Mouse (Mus musculus) spleen, adult 2 months (tissue): Measurements from ENCODE around the gene Tut1. TPM values are rescaled to one million over a fixed set of nuclear protein-coding genes. Genes with fewer than 3 reads are reported as not detected.

Experiments
- DNase-seq, 2 experiments: peaks; one replicate each; pipeline versions ENCODE4 v3.0.0 to v3.0.0-alpha.2; 2012 to 2021; ENCODE audit warnings: low spot score in 2 of 2, low read depth in 1 of 2
- H3K27ac ChIP-seq: fragments of 200-500 bp; 2 replicates; pipeline ENCODE4 v1.5.1; 2012; ENCODE audit warnings: low read length, inconsistent platforms; ENCODE audit not compliant: insufficient read depth
- H3K27me3 ChIP-seq: fragments of 200-500 bp; 2 replicates; pipeline ENCODE4 v1.6.1; 2012; ENCODE audit warnings: mild to moderate bottlenecking, moderate library complexity, low read length, inconsistent platforms; ENCODE audit not compliant: control insufficient read depth, insufficient read depth
- H3K36me3 ChIP-seq: fragments of 200-500 bp; 2 replicates; pipeline ENCODE4 v1.6.1; 2012; ENCODE audit warnings: mild to moderate bottlenecking, low read length, inconsistent platforms; ENCODE audit not compliant: control insufficient read depth, insufficient read depth
- H3K4me1 ChIP-seq: fragments of 200-500 bp; 2 replicates; pipeline ENCODE4 v1.6.1; 2011; ENCODE audit warnings: inconsistent platforms; ENCODE audit not compliant: control insufficient read depth, insufficient read depth, insufficient read length
- H3K4me3 ChIP-seq: fragments of 200-500 bp; 2 replicates; pipeline ENCODE4 v1.5.1; 2011; ENCODE audit warnings: mild to moderate bottlenecking, inconsistent platforms; ENCODE audit not compliant: insufficient read depth, insufficient read length; ENCODE audit errors: extremely low read depth
- CTCF ChIP-seq: fragments of 200-500 bp; IDR thresholded peaks from 2 replicates; pipeline ENCODE4 v1.5.1; 2011; ENCODE audit warnings: mild to moderate bottlenecking, inconsistent platforms; ENCODE audit not compliant: insufficient read depth, insufficient read length, insufficient replicate concordance; ENCODE audit errors: extremely low read depth
- POLR2A ChIP-seq: fragments of 200-500 bp; IDR thresholded peaks from 2 replicates; pipeline ENCODE4 v1.6.1; 2011; ENCODE audit warnings: low read depth, low read length, inconsistent platforms
- WGBS: fragments of 180-500 bp; shearing (Covaris S2); methylation state at CpG from one replicate; pipeline ENCODE4 v1.1.7; 2018; 5-methylcytosine and 5-hydroxymethylcytosine counted together
- polyA plus RNA-seq: library from polyadenylated mRNA; depleted of rRNA; stranded (reverse); fragments of >200 nt; gene quantifications from 2 replicates; pipeline ENCODE4 v1.2.3, GENCODE M21; 2012

Gene Tut1
- polyA plus RNA-seq, 1 experiment: 18.3 TPM

- TF ChIP-seq CTCF: no peak
- no peak; the same call in 1 of the 2 replicates for TF ChIP-seq POLR2A
- H3K4me1 ChIP-seq: peaks cover 28% of the 10 kb centered on the region
- 3% methylated on average over 41 of the region's 42 CpGs for WGBS
- peak within 1 kb of the TSS; percentile 77 for H3K27ac ChIP-seq
- peak within 1 kb of the TSS; percentile 73 for H3K4me3 ChIP-seq
- H3K36me3 ChIP-seq: no peaks in the 10 kb centered on the region
- peaks cover 6% of the 10 kb centered on the region for H3K27me3 ChIP-seq
- DNase-seq: peak in 1 of 2 experiments; percentile 45
Observed at GRCm38 (mm10) chr19:8989066-8989566, 35.5 kb downstream of the Tut1 start, which contains the start of gene Ahnak. Ahnak (plus strand) TSS chr19:8989284.

- H3K4me3 ChIP-seq: peak overlapping the region; percentile 73
- TF ChIP-seq CTCF (peak; percentile 5; the same call in 1 of the 2 replicates), POLR2A (no peak)
- WGBS: 1% methylated on average over 52 of the region's 53 CpGs
- peak overlapping the region; percentile 77 for H3K27ac ChIP-seq
- peaks cover 21% of the 10 kb centered on the region for H3K4me1 ChIP-seq
- peak in 1 of 2 experiments; percentile 34 for DNase-seq
- H3K27me3 ChIP-seq: peaks cover 6% of the 10 kb centered on the region
- no peaks in the 10 kb centered on the region for H3K36me3 ChIP-seq
Observed at GRCm38 (mm10) chr19:8989567-8990431, 36.2 kb downstream of the Tut1 start.

GRCm38 (mm10) chr19:8990432-8991102 is 36.9 kb downstream of the Tut1 start:
- peaks cover 6% of the 10 kb centered on the region for H3K27me3 ChIP-seq
- peak overlapping the region; percentile 73 for H3K4me3 ChIP-seq
- H3K4me1 ChIP-seq: peaks cover 19% of the 10 kb centered on the region
- WGBS: 34% methylated on average over 15 of the region's 15 CpGs
- H3K36me3 ChIP-seq: no peaks in the 10 kb centered on the region
- H3K27ac ChIP-seq: peak overlapping the region; percentile 61
- no peak for TF ChIP-seq POLR2A
- no peak for TF ChIP-seq CTCF
- DNase-seq: no peak

GRCm38 (mm10) chr19:8991245-8991870 is 37.7 kb downstream of the Tut1 start:
- no peak for DNase-seq
- Histone ChIP-seq H3K36me3 (no peaks in the 10 kb centered on the region), H3K27ac (peak overlapping the region; percentile 20; the same call in 1 of the 2 replicates), H3K4me3 (peak overlapping the region; percentile 12; the same call in 1 of the 2 replicates), H3K4me1 (peaks cover 17% of the 10 kb centered on the region), H3K27me3 (peaks cover 6% of the 10 kb centered on the region)
- no peak for TF ChIP-seq CTCF
- no peak for TF ChIP-seq POLR2A
- 70% methylated on average over 4 of the region's 4 CpGs for WGBS

- no peak for DNase-seq
- 0 out of 2 replicates have a peak overlapping the region, but pooled peaks have one; percentile 20 for H3K27ac ChIP-seq
- 80% methylated on average over 13 of the region's 13 CpGs for WGBS
- TF ChIP-seq POLR2A (no peak), CTCF (no peak)
- H3K4me3 ChIP-seq: peak overlapping the region; percentile 12; the same call in 1 of the 2 replicates
- peaks cover 6% of the 10 kb centered on the region for H3K27me3 ChIP-seq
- peaks cover 18% of the 10 kb centered on the region for H3K4me1 ChIP-seq
- no peaks in the 10 kb centered on the region for H3K36me3 ChIP-seq
Observed at GRCm38 (mm10) chr19:8991871-8992735, 38.5 kb downstream of the Tut1 start.
